Mouse (Mus musculus): ENCODE results near the gene Scn1b. TPM values are rescaled to one million over a fixed set of nuclear protein-coding genes. Genes with fewer than 3 reads are reported as not detected.
A peak's percentile ranks its signal among the peaks of the same experiment; 100 is the strongest.

Gene Scn1b
- polyA plus RNA-seq, 1 experiment from 2014 or later, result 0.80 TPM

DNA sequence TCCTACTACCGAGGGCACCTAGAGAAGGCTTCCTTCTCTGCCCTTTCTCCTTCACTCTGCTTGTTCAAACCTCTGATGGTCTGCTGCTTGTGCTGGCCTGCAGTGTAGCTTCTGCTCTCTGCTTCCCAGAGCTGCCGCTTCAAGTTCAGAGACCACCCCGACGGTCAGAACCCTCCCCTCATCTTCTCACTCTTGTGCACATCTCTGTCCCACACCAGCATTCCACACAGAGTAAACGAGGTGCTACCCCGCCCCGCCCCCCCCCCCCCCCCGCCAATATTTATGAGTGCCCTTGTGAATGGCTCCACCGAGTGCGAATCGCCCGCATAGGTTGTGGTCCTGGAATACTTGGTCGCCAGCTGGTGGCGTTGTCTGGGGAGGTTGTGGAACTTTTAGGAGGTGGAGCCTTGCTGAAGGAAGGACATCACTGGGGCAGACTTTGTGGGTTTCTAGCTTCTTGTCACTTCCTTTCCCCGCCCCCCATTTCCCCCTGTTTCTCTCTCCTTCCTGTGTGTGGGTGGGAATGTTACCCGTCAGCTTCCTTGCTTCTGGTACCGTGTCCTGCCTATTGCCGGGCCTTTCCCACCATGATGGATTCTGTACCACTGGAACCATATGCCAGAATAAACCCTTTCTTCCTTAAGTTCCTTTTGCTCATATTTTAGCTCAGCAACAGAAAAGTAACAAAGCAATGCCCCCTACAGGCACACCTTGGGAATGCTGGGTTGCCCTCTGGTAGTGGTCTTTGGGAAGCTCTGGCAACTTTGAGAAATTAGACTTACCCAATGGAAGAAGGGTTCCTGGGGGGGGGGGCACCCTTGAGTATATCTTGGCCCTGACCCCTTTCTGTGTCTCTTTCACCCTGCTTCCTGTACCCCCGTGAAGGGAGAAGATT is 29.5 kb upstream of the Scn1b start:
- Histone ChIP-seq H3K27ac (replicated peaks) (peak overlapping the region; percentile 42; the same call in 1 of the 2 replicates), H3K36me3 (no peaks in the 10 kb centered on the region), H3K9me3 (replicated peaks) (no peaks in the 10 kb centered on the region), H3K4me1 (peaks cover 18% of the 10 kb centered on the region), H3K4me3 (no peak overlapping the region), H3K27me3 (ENCODE audit: low read depth, poor library complexity, severe bottlenecking) (no peaks in the 10 kb centered on the region)
- WGBS, result 52% methylated on average over 15 of the region's 19 CpGs
- DNase-seq (ENCODE audit: low spot score), result no peak

DNA sequence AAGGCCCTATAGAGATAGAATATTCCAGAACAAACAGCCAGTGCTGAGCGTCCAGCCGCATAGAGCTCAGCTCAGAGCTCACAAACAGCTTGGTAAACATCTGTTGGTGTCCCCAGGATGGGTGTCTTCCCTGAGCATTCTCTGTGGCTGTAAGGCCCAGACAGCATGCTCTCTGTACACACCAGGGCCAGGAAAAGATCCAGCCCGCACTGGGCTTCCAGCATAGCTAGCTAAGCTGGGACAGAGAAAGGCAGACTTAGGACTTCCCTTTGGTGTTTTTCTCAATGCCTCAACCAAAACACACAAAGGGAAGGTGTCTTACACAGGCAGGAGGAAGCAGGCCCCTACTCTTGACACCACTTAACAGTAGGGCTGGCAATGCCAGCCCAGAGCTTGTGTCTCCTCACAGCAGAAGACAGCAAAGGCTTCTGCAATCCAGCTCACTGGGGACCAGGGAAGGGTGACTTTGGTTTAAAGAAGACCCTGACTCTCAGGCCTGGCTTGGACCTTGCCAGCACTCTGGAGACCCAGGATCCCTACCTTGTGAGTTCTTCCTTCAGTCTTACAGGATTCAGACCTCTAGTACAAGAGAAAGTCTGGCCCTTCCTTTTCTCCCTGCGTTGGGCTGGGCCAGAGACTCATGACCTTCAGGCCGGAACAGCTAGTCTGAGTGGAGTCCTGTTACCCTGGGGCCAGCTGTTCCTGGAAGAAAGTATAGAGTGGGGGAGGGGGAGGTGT is 28.7 kb upstream of the Scn1b start, which contains the start of gene Gramd1a:
Gramd1a (minus strand) TSS at position 601 of the 738 bp plus-strand sequence.
- peak within 1 kb of the TSS; percentile 42; the same call in 1 of the 2 replicates for H3K27ac ChIP-seq (replicated peaks)
- no peaks in the 10 kb centered on the region for H3K9me3 ChIP-seq (replicated peaks)
- no peak for DNase-seq (ENCODE audit: low spot score)
- 75% methylated on average over 5 of the region's 5 CpGs for WGBS
- H3K4me3 ChIP-seq, result no peak within 1 kb of the TSS
- H3K36me3 ChIP-seq, result no peaks in the 10 kb centered on the region
- peaks cover 23% of the 10 kb centered on the region for H3K4me1 ChIP-seq
- H3K27me3 ChIP-seq (ENCODE audit: low read depth, poor library complexity, severe bottlenecking), result no peaks in the 10 kb centered on the region

DNA sequence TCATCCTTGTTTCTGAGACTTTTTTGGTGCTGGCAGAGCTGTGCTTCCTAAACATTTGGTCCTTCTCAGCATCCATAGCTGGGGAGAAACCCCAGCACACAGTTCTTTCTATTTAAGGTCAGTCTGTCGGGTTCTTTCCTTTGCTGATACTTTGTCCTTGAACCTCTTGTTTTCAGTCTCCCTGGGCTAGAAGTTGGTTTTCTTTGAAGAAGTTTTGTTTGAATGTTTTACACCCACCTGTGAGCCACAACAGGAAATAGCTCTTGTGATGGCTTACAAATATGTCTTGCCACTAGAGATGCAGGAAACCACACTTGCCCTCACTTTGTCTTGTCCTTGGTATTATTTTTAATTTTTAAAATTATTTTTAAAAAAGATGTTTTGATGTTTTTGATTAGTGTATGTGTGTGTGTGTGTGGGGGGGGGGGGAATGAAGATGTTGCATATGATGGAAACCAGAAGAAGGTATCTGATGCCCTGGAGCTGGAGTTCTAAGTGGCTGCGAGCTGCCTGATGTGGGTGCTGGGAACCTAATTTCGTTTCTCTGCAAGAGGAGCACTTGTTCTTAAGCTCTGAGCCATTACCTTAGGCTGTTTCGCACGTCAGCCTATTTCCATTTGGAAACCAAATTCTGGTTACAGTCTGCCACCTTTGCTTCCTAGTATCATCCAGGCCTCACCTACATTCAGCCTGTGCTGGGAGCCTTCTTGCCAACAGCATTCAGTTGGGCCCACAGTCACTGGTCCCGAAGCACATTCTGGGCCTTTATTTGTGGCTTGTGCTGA is 26.9 kb upstream of the Scn1b start:
- H3K27me3 ChIP-seq (ENCODE audit: low read depth, poor library complexity, severe bottlenecking), result no peaks in the 10 kb centered on the region
- no peak overlapping the region for H3K4me3 ChIP-seq
- no peak for DNase-seq (ENCODE audit: low spot score)
- H3K4me1 ChIP-seq, result peaks cover 36% of the 10 kb centered on the region
- H3K9me3 ChIP-seq (replicated peaks), result no peaks in the 10 kb centered on the region
- H3K27ac ChIP-seq (replicated peaks), result no peak overlapping the region
- WGBS, result 91% methylated on average over 6 of the region's 6 CpGs
- no peaks in the 10 kb centered on the region for H3K36me3 ChIP-seq

DNA sequence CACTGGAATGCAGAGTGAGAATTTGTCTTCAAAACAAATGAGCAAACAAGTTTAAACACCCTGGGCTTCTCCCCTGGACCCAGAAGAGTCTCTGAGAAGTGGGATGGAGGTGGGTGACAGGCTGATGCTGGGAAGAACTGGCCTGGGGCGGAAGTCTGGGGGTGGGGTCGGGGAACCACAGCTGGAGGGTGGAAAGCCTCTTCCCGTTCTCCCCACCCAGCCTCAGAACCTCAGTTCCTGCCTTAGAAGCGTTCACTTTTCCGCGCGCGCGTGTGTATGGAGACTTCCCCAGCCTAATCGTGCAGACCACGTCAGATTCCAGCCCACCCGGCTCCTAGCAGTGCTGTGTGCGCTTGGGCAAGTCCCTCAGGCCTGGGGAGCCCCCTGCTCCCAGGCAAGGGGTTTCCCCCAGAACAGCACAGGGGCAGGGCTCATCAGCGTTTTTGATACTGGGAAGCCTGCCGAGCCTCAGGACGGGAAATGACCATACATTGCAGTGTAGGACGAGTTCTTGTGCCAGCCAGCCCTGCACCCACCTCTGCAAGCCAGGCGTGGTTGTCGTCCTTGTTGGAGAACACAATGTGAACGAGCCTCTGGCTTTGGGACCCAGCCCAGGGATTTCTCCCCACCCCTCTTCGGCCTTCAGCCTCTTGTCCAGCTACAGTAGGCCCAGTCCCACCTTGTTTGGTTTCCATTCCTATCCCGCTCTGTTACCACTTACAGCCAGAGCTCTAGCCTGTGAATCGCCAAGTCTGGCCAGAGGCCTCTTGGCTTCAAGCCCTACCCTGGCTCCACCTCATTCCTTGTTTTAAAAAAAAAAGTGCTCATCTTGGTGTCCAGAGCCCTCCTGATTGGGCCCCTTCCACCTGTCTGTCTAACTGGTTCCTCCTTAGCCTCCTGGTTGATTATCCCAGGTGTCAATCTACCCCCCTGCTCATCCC is 24.8 kb upstream of the Scn1b start:
- Histone ChIP-seq H3K4me3 (peak overlapping the region; percentile 70), H3K4me1 (peaks cover 51% of the 10 kb centered on the region), H3K36me3 (peaks cover 11% of the 10 kb centered on the region), H3K9me3 (replicated peaks) (no peaks in the 10 kb centered on the region), H3K27me3 (ENCODE audit: low read depth, poor library complexity, severe bottlenecking) (no peaks in the 10 kb centered on the region), H3K27ac (replicated peaks) (peak overlapping the region; percentile 97)
- WGBS, result 22% methylated on average over 23 of the region's 23 CpGs
- DNase-seq (ENCODE audit: low spot score), result peak; percentile 65

DNA sequence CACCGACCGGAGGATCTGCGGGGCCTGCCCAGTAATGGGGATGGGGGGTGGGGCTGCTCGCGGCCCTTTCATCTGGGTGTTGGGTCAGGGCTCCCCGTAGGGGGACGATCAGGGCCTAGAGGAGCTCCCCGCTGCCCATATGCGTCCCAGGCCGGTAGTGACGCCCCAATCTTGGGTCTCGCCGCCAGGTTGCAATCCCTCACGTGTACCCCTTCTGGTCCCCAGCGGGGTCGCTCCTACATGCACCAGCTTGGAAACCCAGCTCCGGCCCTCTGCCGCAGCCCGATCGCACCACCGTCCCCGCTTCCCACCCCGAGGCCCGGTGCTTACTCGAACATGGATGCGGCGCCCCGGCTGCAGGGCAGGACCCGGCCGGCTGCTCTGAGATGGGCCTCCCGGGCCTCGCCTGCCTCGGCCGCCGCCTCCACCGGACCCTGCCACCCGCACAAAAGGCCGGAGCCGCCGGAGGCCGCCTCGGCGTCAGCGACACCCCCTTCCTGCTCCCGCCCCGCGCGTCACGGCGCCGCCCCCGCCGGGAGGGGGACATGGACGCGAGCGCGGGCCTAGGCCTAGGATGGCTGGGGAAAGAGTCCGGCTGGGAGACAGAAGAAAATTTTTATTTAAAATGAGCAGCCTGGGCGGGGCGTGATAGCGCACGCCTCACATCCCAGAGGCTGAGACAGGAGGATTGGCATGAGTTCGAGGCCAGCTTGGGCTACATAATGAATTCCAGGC is 23.9 kb upstream of the Scn1b start:
- Histone ChIP-seq H3K27ac (replicated peaks) (peak overlapping the region; percentile 97), H3K4me3 (peak overlapping the region; percentile 70), H3K27me3 (ENCODE audit: low read depth, poor library complexity, severe bottlenecking) (no peaks in the 10 kb centered on the region), H3K9me3 (replicated peaks) (no peaks in the 10 kb centered on the region), H3K36me3 (peaks cover 20% of the 10 kb centered on the region), H3K4me1 (peaks cover 44% of the 10 kb centered on the region)
- under 1% methylated on average over 63 of the region's 63 CpGs for WGBS
- DNase-seq (ENCODE audit: low spot score), result peak; percentile 86

DNA sequence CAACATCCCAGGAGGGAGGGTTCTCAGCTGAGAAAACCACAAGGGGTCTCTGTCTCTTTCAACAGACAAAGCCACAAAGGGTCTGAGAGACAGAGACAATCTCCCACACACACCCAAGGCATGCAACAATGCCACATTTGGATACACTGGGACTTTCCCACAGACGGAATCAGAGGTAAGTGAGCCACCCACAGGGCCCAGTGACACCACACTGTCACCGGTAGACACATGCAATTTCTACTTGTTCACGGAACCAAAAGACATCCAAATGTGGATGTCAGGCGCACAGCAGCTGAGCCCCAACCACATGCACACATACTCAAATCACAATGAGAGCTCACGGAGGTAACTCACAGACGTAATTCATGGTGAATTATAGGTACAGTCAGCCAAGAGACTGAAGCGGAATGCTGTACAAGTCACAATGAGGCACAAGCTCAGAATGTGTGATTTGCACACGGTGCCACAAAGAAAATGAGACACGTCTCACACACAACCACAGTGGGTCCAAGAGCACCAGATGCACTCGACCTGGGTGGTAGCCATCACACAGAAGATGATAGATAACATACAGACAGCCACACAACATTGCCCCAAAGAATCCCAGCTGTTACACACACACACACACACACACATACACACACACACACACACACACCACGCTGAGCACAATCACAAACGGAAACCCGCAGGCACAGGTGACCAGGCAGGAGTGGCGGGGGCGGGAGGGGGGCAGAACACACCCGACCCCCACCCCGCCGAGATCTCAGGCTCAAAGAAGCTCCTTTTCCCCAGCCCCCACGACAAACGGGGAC is 23.2 kb upstream of the Scn1b start:
- WGBS, result 5% methylated on average over 20 of the region's 20 CpGs
- 0 out of 2 replicates have a peak, but pooled peaks cover 5% of the 10 kb centered on the region for H3K9me3 ChIP-seq (replicated peaks)
- no peaks in the 10 kb centered on the region for H3K27me3 ChIP-seq (ENCODE audit: low read depth, poor library complexity, severe bottlenecking)
- H3K4me1 ChIP-seq, result peaks cover 42% of the 10 kb centered on the region
- peak overlapping the region; percentile 70 for H3K4me3 ChIP-seq
- peak; percentile 45 for DNase-seq (ENCODE audit: low spot score)
- H3K27ac ChIP-seq (replicated peaks), result peak overlapping the region; percentile 97
- H3K36me3 ChIP-seq, result peaks cover 27% of the 10 kb centered on the region

DNA sequence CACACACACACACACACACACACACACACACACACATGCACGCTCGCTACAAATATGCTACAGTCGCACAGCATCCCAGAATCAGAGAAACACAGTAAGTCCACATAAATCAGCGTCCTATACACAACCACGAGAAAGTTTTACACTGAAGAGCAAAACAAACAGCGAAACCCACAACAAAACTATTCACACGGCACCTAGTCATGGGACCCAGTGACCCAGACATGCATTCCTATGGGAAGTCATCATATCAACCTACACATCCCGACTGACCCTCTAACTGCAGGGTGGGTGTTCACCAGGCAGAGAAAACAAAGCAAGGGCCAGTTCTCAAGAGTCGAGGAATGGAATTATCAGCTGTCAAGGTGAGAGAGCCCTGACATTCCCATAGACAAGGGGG is 22.5 kb upstream of the Scn1b start:
- H3K27ac ChIP-seq (replicated peaks), result peak overlapping the region; percentile 97
- 49% methylated on average over 9 of the region's 9 CpGs for WGBS
- DNase-seq (ENCODE audit: low spot score), result no peak

DNA sequence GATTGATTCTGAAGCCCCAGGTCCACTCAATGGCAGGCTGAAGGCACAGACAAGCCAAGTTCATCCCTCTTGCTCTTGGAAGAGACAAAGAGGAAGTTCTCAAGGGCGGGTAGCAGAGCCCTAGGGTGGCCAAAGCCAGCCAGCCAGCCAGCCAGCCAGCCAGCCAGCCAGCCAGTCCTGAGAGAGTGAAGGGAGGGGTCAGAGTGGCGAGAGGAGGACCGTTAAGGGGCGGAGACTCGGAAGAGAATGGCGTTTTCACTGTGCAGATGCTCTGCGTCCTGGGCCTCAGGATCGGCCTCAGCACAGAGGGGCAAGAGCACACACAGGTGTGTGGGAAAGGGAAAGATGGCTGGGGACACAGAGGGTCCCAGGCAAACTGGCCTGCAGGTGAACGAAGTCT is 22.0 kb upstream of the Scn1b start:
- WGBS, result 10% methylated on average over 9 of the region's 9 CpGs
- H3K27me3 ChIP-seq (ENCODE audit: low read depth, poor library complexity, severe bottlenecking), result no peaks in the 10 kb centered on the region
- peak overlapping the region; percentile 70 for H3K4me3 ChIP-seq
- DNase-seq (ENCODE audit: low spot score), result peak; percentile 66
- H3K4me1 ChIP-seq, result peaks cover 42% of the 10 kb centered on the region
- 0 out of 2 replicates have a peak, but pooled peaks cover 5% of the 10 kb centered on the region for H3K9me3 ChIP-seq (replicated peaks)
- peak overlapping the region; percentile 97 for H3K27ac ChIP-seq (replicated peaks)
- H3K36me3 ChIP-seq, result peaks cover 39% of the 10 kb centered on the region

More for the DNA sequence above, 22.5 kb upstream of the Scn1b start:
- peak overlapping the region; percentile 70 for H3K4me3 ChIP-seq
- peaks cover 42% of the 10 kb centered on the region for H3K4me1 ChIP-seq
- 0 out of 2 replicates have a peak, but pooled peaks cover 5% of the 10 kb centered on the region for H3K9me3 ChIP-seq (replicated peaks)
- H3K36me3 ChIP-seq, result peaks cover 34% of the 10 kb centered on the region
- H3K27me3 ChIP-seq (ENCODE audit: low read depth, poor library complexity, severe bottlenecking), result no peaks in the 10 kb centered on the region

DNA sequence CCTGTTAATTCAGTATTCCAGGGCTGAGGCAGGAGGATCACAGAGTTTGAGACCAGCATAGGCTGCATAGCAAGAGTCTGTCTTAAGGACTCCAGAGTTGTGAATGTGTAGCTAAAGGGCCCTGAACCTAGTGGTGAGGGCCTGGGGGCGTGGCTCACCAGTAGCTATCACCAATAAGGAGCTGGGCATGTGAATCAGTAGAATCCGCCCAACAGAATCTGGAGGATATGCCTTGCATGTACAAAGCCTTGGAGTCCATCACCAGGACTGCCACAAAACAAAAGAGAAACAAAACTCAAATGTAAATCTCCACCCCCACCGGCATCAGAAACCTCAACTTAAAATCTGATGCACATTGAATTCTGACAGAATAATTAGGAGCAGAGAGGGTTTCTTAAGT is 21.3 kb upstream of the Scn1b start:
- WGBS, result 81% methylated on average over 3 of the region's 3 CpGs
- Histone ChIP-seq H3K4me3 (peak overlapping the region; percentile 70), H3K36me3 (peaks cover 46% of the 10 kb centered on the region), H3K9me3 (replicated peaks) (0 out of 2 replicates have a peak, but pooled peaks cover 5% of the 10 kb centered on the region), H3K27ac (replicated peaks) (peak overlapping the region; percentile 97), H3K4me1 (peaks cover 42% of the 10 kb centered on the region), H3K27me3 (ENCODE audit: low read depth, poor library complexity, severe bottlenecking) (no peaks in the 10 kb centered on the region)
- no peak for DNase-seq (ENCODE audit: low spot score)

DNA sequence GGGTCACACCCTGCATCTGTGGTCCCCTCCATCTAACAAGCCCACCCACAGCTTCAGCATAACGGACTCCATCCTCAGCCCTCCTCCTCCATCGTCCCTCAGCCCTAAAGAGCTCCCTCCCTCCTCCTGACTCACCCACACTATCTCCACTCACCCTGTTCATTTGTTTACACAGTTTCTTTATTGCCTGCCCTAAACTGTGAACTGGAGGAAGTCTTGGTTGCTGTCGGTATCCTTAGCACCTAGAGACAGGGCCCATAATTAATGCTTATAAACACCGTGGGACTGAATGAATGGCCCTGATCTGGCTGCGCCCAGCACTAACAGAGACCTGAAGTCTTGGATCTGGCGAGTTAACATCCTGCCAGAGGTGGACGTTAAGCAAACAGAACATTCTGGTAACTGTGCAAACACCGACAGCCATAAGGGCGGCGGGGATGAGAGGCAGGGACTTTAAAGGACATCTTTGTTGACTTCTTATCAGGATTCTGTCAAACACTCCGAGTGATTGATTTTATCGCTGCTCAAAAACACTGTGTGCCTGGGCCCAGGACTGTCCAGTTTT is 18.9 kb upstream of the Scn1b start:
- Histone ChIP-seq H3K9me3 (replicated peaks) (0 out of 2 replicates have a peak, but pooled peaks cover 5% of the 10 kb centered on the region), H3K27me3 (ENCODE audit: low read depth, poor library complexity, severe bottlenecking) (no peaks in the 10 kb centered on the region), H3K36me3 (peaks cover 70% of the 10 kb centered on the region), H3K4me1 (peaks cover 28% of the 10 kb centered on the region), H3K4me3 (no peak overlapping the region), H3K27ac (replicated peaks) (no peak overlapping the region)
- no peak for DNase-seq (ENCODE audit: low spot score)
- 85% methylated on average over 12 of the region's 12 CpGs for WGBS

All from midbrain, embryonic 10.5 days (tissue).